Mouse (Mus musculus): ENCODE data around the gene Prkag2.

Prkag2 gene

DNA sequence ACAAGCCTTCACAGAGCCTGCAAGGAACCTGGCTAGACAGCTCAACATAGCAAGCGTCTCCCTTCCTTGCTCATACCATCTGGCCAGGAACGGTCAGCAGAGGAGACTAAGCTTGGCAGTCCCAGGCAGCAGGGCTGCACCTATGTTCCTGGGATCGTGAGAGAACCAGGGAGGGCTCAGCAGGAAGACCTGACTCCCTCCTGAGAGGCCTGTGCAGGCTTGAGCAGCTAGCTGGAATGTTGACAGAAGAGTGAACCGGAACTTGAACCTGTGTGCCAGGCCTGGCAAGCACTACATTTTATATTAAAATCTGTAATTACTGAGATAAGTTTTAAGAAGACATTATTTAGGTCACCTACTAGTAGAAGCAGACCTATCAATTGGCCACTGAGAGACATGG lies 24.8 kb downstream of the Prkag2 start:
- H3K36me3 ChIP-seq (ENCODE audit: insufficient read depth, low read length), result no peaks in the 10 kb centered on the region
- no peaks in the 10 kb centered on the region for H3K4me1 ChIP-seq (replicated peaks; ENCODE audit: low read depth, low read length)
- peaks cover 7% of the 10 kb centered on the region for H3K27me3 ChIP-seq (ENCODE audit: insufficient read depth, low read length)
- no peak for TF ChIP-seq POU5F1 (IDR thresholded peaks at IDR 0.05; ENCODE audit: borderline replicate concordance, low read length)
- TF ChIP-seq CTCF (conservative IDR thresholded peaks at IDR 0.05; ENCODE audit: low read length), result no peak
- no peak for TF ChIP-seq NANOG (IDR thresholded peaks at IDR 0.05; ENCODE audit: borderline replicate concordance, low read length)
- H3K9me3 ChIP-seq (ENCODE audit: low read length), result no peaks in the 10 kb centered on the region
- no peak overlapping the region for H3K4me3 ChIP-seq (replicated peaks; ENCODE audit: low read length)

DNA sequence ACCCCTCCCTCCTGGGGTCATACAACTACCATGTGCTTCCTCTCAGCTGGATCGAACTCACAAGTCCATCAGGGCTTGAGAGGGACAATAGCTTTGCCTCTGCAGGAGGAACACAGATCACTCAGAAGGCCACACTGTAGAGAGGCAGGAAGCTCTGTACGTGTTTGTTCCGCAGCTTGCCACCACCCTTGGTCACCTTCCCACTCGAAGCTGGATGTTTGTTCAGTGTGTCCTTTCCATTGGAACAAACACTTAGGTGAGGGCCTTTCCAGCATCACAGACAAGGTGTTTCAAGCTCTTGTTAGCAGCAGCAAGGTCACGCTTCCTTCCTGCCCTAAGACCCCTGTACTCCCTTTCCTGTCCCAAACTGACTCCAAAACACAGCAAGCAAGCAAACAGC lies 30.6 kb downstream of the Prkag2 start:
- H3K36me3 ChIP-seq (ENCODE audit: insufficient read depth, low read length), result no peaks in the 10 kb centered on the region
- H3K4me1 ChIP-seq (replicated peaks; ENCODE audit: low read depth, low read length), result no peaks in the 10 kb centered on the region; the same call in 1 of the 2 replicates
- no peak overlapping the region for H3K4me3 ChIP-seq (replicated peaks; ENCODE audit: low read length)
- TF ChIP-seq NANOG (IDR thresholded peaks at IDR 0.05; ENCODE audit: borderline replicate concordance, low read length) (no peak), POU5F1 (IDR thresholded peaks at IDR 0.05; ENCODE audit: borderline replicate concordance, low read length) (no peak), CTCF (conservative IDR thresholded peaks at IDR 0.05; ENCODE audit: low read length) (no peak)
- H3K27me3 ChIP-seq (ENCODE audit: insufficient read depth, low read length), result peaks cover 9% of the 10 kb centered on the region
- H3K9me3 ChIP-seq (ENCODE audit: low read length), result no peaks in the 10 kb centered on the region

DNA sequence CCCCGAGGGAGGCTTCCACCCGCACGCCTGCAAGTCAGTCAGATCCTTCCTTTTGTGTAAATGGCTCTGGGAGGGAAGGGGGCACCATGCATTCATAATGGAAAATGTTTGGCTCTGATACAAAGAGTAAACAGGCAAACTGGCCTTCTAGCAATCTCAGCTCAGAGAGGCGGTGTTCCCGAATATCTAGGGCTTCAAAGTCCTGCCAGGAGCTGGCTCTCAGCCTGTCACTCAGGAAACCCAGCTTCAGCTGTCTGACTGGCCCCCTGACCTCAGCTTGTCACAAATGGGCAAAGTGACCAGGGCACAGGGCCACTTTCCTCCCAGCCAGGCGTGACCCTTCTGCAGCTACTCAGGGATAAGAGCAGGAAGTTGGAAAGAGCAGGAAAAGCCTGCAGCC lies 33.3 kb downstream of the Prkag2 start:
- TF ChIP-seq CTCF (conservative IDR thresholded peaks at IDR 0.05; ENCODE audit: low read length), result no peak
- no peak for TF ChIP-seq POU5F1 (IDR thresholded peaks at IDR 0.05; ENCODE audit: borderline replicate concordance, low read length)
- no peak for TF ChIP-seq NANOG (IDR thresholded peaks at IDR 0.05; ENCODE audit: borderline replicate concordance, low read length)

GRCm38 (mm10) chr5:25064270-25065232 lies 35.9 kb downstream of the Prkag2 start:
- TF ChIP-seq POU5F1 (IDR thresholded peaks at IDR 0.05; ENCODE audit: borderline replicate concordance, low read length) (no peak), NANOG (IDR thresholded peaks at IDR 0.05; ENCODE audit: borderline replicate concordance, low read length) (no peak), CTCF (conservative IDR thresholded peaks at IDR 0.05; ENCODE audit: low read length) (no peak)
- Histone ChIP-seq H3K27me3 (ENCODE audit: insufficient read depth, low read length) (peaks cover 26% of the 10 kb centered on the region), H3K9me3 (ENCODE audit: low read length) (no peaks in the 10 kb centered on the region), H3K4me1 (replicated peaks; ENCODE audit: low read depth, low read length) (peaks cover under 1% of the 10 kb centered on the region; the same call in 1 of the 2 replicates), H3K4me3 (replicated peaks; ENCODE audit: low read length) (no peak overlapping the region), H3K36me3 (ENCODE audit: insufficient read depth, low read length) (no peaks in the 10 kb centered on the region)

More for the DNA sequence above, 33.3 kb downstream of the Prkag2 start:
- H3K4me3 ChIP-seq (replicated peaks; ENCODE audit: low read length), result no peak overlapping the region
- H3K4me1 ChIP-seq (replicated peaks; ENCODE audit: low read depth, low read length), result no peaks in the 10 kb centered on the region; the same call in 1 of the 2 replicates
- peaks cover 14% of the 10 kb centered on the region for H3K27me3 ChIP-seq (ENCODE audit: insufficient read depth, low read length)
- no peaks in the 10 kb centered on the region for H3K9me3 ChIP-seq (ENCODE audit: low read length)
- no peaks in the 10 kb centered on the region for H3K36me3 ChIP-seq (ENCODE audit: insufficient read depth, low read length)

GRCm38 (mm10) chr5:25062506-25063132 lies 37.8 kb downstream of the Prkag2 start:
- TF ChIP-seq POU5F1 (IDR thresholded peaks at IDR 0.05; ENCODE audit: borderline replicate concordance, low read length) (no peak), NANOG (IDR thresholded peaks at IDR 0.05; ENCODE audit: borderline replicate concordance, low read length) (no peak), CTCF (conservative IDR thresholded peaks at IDR 0.05; ENCODE audit: low read length) (no peak)
- Histone ChIP-seq H3K36me3 (ENCODE audit: insufficient read depth, low read length) (no peaks in the 10 kb centered on the region), H3K4me1 (replicated peaks; ENCODE audit: low read depth, low read length) (peaks cover 10% of the 10 kb centered on the region), H3K4me3 (replicated peaks; ENCODE audit: low read length) (no peak overlapping the region), H3K9me3 (ENCODE audit: low read length) (no peaks in the 10 kb centered on the region), H3K27me3 (ENCODE audit: insufficient read depth, low read length) (peaks cover 26% of the 10 kb centered on the region)

DNA sequence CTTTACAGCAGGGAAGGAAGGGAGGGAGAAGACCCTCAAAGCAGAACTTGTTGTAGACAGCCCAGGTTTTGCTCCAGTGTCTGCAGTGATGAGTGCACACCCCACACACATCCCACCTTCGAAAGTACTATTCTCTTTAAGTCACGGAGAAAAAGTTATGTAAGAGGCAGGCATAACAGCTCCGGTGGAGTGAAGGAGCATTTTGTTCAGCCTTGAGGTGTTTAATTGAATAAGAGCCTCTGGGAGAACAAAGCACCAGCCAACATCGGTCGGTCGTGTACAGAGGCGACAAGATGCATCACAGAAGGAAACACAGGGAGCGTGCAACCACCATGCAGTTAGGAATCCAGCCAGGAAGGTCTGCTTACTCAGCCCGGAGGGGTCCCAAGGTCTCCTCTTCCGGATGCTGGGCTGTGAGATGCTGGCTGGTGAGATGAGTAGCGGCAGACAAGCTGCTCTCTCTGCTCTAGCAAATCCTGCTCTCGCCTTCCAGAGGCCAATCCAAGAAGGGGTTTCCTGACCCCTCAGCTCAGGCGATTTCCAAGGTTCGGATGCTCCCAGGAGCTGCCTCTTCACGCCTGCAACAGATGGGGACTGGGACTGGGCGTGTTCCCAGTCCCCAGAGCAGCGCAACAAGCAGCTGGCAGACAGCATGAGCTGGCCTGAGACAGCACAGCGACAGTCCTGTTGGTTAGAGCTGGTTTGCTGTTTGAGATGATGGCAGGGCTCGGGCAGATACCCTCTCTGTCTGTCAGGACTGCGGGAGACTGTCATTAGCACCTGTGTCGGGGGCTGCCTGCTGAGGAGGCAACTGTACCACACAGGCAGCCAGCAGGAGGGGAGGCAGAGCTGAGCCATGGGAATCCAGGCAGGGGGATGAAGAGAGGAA lies 41.3 kb downstream of the Prkag2 start:
- Histone ChIP-seq H3K4me3 (replicated peaks; ENCODE audit: low read length) (no peak overlapping the region), H3K36me3 (ENCODE audit: insufficient read depth, low read length) (no peaks in the 10 kb centered on the region), H3K27me3 (ENCODE audit: insufficient read depth, low read length) (peaks cover 18% of the 10 kb centered on the region), H3K9me3 (ENCODE audit: low read length) (no peaks in the 10 kb centered on the region), H3K4me1 (replicated peaks; ENCODE audit: low read depth, low read length) (peaks cover 19% of the 10 kb centered on the region)
- TF ChIP-seq CTCF (conservative IDR thresholded peaks at IDR 0.05; ENCODE audit: low read length) (no peak), POU5F1 (IDR thresholded peaks at IDR 0.05; ENCODE audit: borderline replicate concordance, low read length) (no peak), NANOG (IDR thresholded peaks at IDR 0.05; ENCODE audit: borderline replicate concordance, low read length) (no peak)

- TF ChIP-seq POU5F1 (IDR thresholded peaks at IDR 0.05; ENCODE audit: borderline replicate concordance, low read length), result no peak
- TF ChIP-seq NANOG (IDR thresholded peaks at IDR 0.05; ENCODE audit: borderline replicate concordance, low read length), result no peak
- TF ChIP-seq CTCF (conservative IDR thresholded peaks at IDR 0.05; ENCODE audit: low read length), result no peak
- H3K4me1 ChIP-seq (replicated peaks; ENCODE audit: low read depth, low read length), result peaks cover 19% of the 10 kb centered on the region
- peaks cover 22% of the 10 kb centered on the region for H3K27me3 ChIP-seq (ENCODE audit: insufficient read depth, low read length)
- H3K36me3 ChIP-seq (ENCODE audit: insufficient read depth, low read length), result no peaks in the 10 kb centered on the region
- H3K9me3 ChIP-seq (ENCODE audit: low read length), result no peaks in the 10 kb centered on the region
- H3K4me3 ChIP-seq (replicated peaks; ENCODE audit: low read length), result no peak overlapping the region
Measured at GRCm38 (mm10) chr5:25058417-25058816, 42.0 kb downstream of the Prkag2 start.

All from E14TG2a.4 (cell line).